Mouse (Mus musculus) cortical plate, adult 2 months (tissue): ENCODE measurements at regions not wholly inside any gene's neighbourhood (a gene's known extent, or its start where the extent isn't known, plus 50 kb on each side); places are given as distances from the start of the nearest gene placed in this dataset.

ENCODE experiments used
- CTCF ChIP-seq: fragments of 200-500 bp; IDR thresholded peaks from 2 replicates; pipeline ENCODE4 v1.5.1; 2011; ENCODE audit warnings: mild to moderate bottlenecking, control low read depth, low read length; ENCODE audit not compliant: insufficient read depth; ENCODE audit errors: extremely low read depth
- POLR2A ChIP-seq: fragments of 200-500 bp; IDR thresholded peaks from 2 replicates; pipeline ENCODE4 v1.6.1; 2011; ENCODE audit warnings: mild to moderate bottlenecking, low read length, control low read depth; ENCODE audit not compliant: insufficient read depth; ENCODE audit errors: extremely low read depth

GRCm38 (mm10) chr7:34587239-34587638 lies 69.3 kb downstream of the Kctd15 start:
- no peak for TF ChIP-seq CTCF
- TF ChIP-seq POLR2A: no peak
